Mouse (Mus musculus) A20 (cell line): ENCODE data around the gene Ahdc1.

ENCODE experiments used
- DNase-seq: peaks from one replicate; pipeline ENCODE4 v3.0.0-alpha.2; 2011; ENCODE audit warnings: low read depth, low spot score

Gene Ahdc1

DNA sequence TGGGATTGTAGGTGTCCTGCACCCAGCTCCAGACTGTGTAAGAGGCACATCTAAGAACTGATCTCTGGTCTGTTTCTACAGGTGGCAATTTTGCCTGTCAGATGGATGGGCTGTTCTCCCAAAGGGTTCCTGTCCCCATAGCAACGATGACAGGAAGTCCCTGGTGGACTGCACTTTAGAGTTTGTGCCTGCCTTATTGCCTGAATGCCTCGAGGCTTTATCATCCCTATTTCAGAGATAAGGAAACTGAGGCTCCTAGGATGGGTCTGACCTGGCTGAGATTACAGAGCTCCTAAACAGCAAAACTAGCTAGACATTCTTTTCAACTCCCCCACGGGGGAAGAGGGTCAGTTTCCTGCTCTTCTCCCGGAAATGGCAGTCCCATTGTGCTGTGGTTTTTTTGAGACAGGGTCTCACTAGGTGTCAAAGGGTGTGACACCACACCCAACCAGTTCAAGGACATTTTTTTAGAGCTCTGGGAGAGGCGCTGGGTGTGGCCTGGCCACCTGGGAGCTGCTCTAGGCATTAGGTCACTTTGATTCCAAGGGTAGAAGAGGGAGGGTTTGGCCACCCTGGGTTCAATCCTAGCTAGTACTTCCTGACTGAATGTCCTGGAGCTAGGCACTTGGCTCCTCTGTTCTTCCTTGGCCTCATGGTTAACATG is 111.0 kb downstream of the Ahdc1 start:
- no peak for DNase-seq

DNA sequence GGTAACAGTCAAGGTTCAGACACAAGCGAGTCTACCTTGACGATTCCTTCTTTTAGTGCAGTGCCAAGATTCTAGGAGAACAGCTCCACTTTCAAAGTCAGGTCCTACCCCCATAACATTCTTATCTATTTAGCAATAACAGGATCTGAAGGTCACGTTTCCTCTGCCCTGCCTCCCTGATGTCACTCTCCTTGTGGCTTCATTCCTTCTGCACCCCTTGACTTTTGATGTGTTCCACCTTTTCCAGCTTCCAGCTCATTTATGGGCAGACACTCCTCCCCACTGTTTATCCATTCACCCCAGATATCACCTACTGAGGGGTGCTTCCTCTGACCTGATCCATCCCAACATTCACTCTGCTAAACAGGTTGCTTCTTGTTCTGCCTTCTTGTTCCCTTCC is 116.0 kb downstream of the Ahdc1 start:
- DNase-seq: no peak
